Mouse (Mus musculus) C2C12 (cell line): Measurements from ENCODE around the gene Mylip.

Experiments used
- CEBPB ChIP-seq: IDR thresholded peaks from one replicate; pipeline ENCODE4 v1.6.1; 2011; ENCODE audit warnings: low read depth, mild to moderate bottlenecking, control low read depth, moderate library complexity
- CTCF ChIP-seq: IDR thresholded peaks from one replicate; pipeline ENCODE4 v1.5.1; 2011; ENCODE audit not compliant: control insufficient read depth, insufficient read depth, insufficient read length
- FOSL1 ChIP-seq: IDR thresholded peaks from one replicate; pipeline ENCODE4 v1.8.0; 2011; ENCODE audit warnings: mild to moderate bottlenecking, low read length; ENCODE audit not compliant: poor library complexity, insufficient read depth, severe bottlenecking
- MAX ChIP-seq: IDR thresholded peaks from one replicate; pipeline ENCODE4 v1.6.1; 2011; ENCODE audit warnings: mild to moderate bottlenecking, control low read depth
- MYOD1 ChIP-seq: IDR thresholded peaks from one replicate; pipeline ENCODE4 v1.6.1; 2011; ENCODE audit warnings: low read depth; ENCODE audit not compliant: control insufficient read depth, insufficient read length
- MYOG ChIP-seq: IDR thresholded peaks from one replicate; pipeline ENCODE4 v1.6.1; 2011; ENCODE audit not compliant: control insufficient read depth, insufficient read length; ENCODE audit errors: extremely low read depth
- USF1 ChIP-seq: IDR thresholded peaks from one replicate; pipeline ENCODE4 v1.6.1; 2011; ENCODE audit warnings: low read depth, mild to moderate bottlenecking, control low read depth, moderate library complexity

- no peak for TF ChIP-seq CTCF
- TF ChIP-seq MYOG: no peak
- TF ChIP-seq FOSL1: no peak
- no peak for TF ChIP-seq USF1
- no peak for TF ChIP-seq MAX
- TF ChIP-seq MYOD1: no peak
- TF ChIP-seq CEBPB: no peak
Measured at GRCm38 (mm10) chr13:45414031-45414430, 24.5 kb downstream of the Mylip start.
